Mouse (Mus musculus): ENCODE results near the gene Rita1. TPM values are rescaled to one million over a fixed set of nuclear protein-coding genes. Genes with fewer than 3 reads are reported as not detected.

Rita1 gene
- polyA plus RNA-seq, 1 experiment from 2014 or later = 12.8 TPM

DNA sequence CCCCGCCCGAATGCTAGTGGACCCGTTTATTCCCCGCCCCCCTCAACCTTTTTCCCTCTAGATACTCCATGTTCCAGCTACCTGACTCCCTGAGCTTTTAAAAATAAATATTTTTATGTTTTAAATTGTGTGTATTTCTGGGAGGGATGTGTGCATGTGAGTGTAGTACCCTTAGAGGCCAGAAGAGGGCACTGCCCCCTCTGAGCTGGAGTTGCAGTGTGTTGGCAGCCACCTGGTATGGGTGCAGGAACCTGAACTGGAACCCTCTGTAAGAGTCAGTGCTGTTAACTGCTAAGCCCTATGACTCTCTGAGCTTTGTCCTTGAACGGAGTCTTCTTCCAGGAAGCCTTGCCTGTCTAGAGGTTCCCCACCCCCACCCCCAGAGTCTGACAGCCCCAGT lies 19.5 kb upstream of the Rita1 start:
- WGBS = 90% methylated on average over 5 of the region's 5 CpGs
- Histone ChIP-seq H3K9me3 (ENCODE audit: control insufficient read depth, low read length) (no peaks in the 10 kb centered on the region), H3K9ac (ENCODE audit: low read depth, low read length) (no peak overlapping the region), H3K36me3 (ENCODE audit: control insufficient read depth, insufficient read depth, low read length) (0 out of 2 replicates have a peak, but pooled peaks cover 6% of the 10 kb centered on the region), H3K27ac (ENCODE audit: low read length) (no peak overlapping the region), H3K4me2 (ENCODE audit: low read depth, low read length) (no peak overlapping the region), H3K27me3 (replicated peaks; ENCODE audit: control insufficient read depth, insufficient read depth, low read length) (0 out of 2 replicates have a peak, but pooled peaks cover 7% of the 10 kb centered on the region), H3K4me1 (ENCODE audit: control insufficient read depth, insufficient read depth, low read length) (peaks cover 7% of the 10 kb centered on the region; the same call in 1 of the 2 replicates), H3K4me3 (ENCODE audit: low read length) (no peak overlapping the region)
- ATAC-seq = no peak

GRCm38 (mm10) chr5:120631128-120631527 lies 18.7 kb upstream of the Rita1 start:
- 0 out of 2 replicates have a peak, but pooled peaks cover 7% of the 10 kb centered on the region for H3K27me3 ChIP-seq (replicated peaks; ENCODE audit: control insufficient read depth, insufficient read depth, low read length)
- ATAC-seq = no peak
- 0 out of 2 replicates have a peak, but pooled peaks cover 14% of the 10 kb centered on the region for H3K36me3 ChIP-seq (ENCODE audit: control insufficient read depth, insufficient read depth, low read length)
- H3K9me3 ChIP-seq (ENCODE audit: control insufficient read depth, low read length) = no peaks in the 10 kb centered on the region
- peaks cover 7% of the 10 kb centered on the region; the same call in 1 of the 2 replicates for H3K4me1 ChIP-seq (ENCODE audit: control insufficient read depth, insufficient read depth, low read length)
- H3K4me3 ChIP-seq (ENCODE audit: low read length) = no peak overlapping the region
- 0 out of 2 replicates have a peak overlapping the region, but pooled peaks have one; percentile 29 for H3K9ac ChIP-seq (ENCODE audit: low read depth, low read length)
- H3K27ac ChIP-seq (ENCODE audit: low read length) = no peak overlapping the region
- peak overlapping the region; percentile 27; the same call in 1 of the 2 replicates for H3K4me2 ChIP-seq (ENCODE audit: low read depth, low read length)
- WGBS = 4% methylated on average over 29 of the region's 29 CpGs

DNA sequence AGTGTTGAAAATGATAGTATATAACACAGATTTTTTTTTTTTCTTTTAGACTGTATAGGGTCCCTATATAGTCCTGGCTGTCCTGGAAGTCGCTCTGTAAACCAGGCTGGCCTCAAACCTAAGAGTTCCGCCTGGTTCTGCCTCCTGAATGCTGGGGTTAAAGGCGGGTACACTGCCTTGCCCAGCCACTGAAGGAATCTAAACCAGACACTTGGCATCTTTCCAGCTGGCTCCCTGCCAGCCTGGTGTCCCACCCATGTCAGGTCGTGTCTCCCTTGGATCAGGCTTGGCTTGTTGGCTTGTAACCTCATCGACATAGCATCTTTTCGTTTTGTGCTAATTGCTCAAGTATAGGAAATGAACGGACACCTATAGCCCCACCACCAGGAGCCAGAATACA lies 16.2 kb upstream of the Rita1 start:
- Histone ChIP-seq H3K9me3 (ENCODE audit: control insufficient read depth, low read length) (no peaks in the 10 kb centered on the region), H3K27me3 (replicated peaks; ENCODE audit: control insufficient read depth, insufficient read depth, low read length) (0 out of 2 replicates have a peak, but pooled peaks cover 7% of the 10 kb centered on the region), H3K4me1 (ENCODE audit: control insufficient read depth, insufficient read depth, low read length) (peaks cover 7% of the 10 kb centered on the region; the same call in 1 of the 2 replicates), H3K4me3 (ENCODE audit: low read length) (no peak overlapping the region), H3K27ac (ENCODE audit: low read length) (no peak overlapping the region), H3K9ac (ENCODE audit: low read depth, low read length) (no peak overlapping the region), H3K4me2 (ENCODE audit: low read depth, low read length) (no peak overlapping the region), H3K36me3 (ENCODE audit: control insufficient read depth, insufficient read depth, low read length) (peaks cover 31% of the 10 kb centered on the region)
- 52% methylated on average over 7 of the region's 7 CpGs for WGBS
- ATAC-seq = peak; percentile 32

- H3K9ac ChIP-seq (ENCODE audit: low read depth, low read length) = no peak overlapping the region
- no peak overlapping the region for H3K4me3 ChIP-seq (ENCODE audit: low read length)
- H3K27ac ChIP-seq (ENCODE audit: low read length) = no peak overlapping the region
- no peak for ATAC-seq
- WGBS = 90% methylated on average over 15 of the region's 15 CpGs
- no peaks in the 10 kb centered on the region for H3K9me3 ChIP-seq (ENCODE audit: control insufficient read depth, low read length)
- H3K4me2 ChIP-seq (ENCODE audit: low read depth, low read length) = no peak overlapping the region
- peaks cover 7% of the 10 kb centered on the region; the same call in 1 of the 2 replicates for H3K4me1 ChIP-seq (ENCODE audit: control insufficient read depth, insufficient read depth, low read length)
- 0 out of 2 replicates have a peak, but pooled peaks cover 7% of the 10 kb centered on the region for H3K27me3 ChIP-seq (replicated peaks; ENCODE audit: control insufficient read depth, insufficient read depth, low read length)
- H3K36me3 ChIP-seq (ENCODE audit: control insufficient read depth, insufficient read depth, low read length) = peaks cover 34% of the 10 kb centered on the region
Measured at GRCm38 (mm10) chr5:120627515-120628300, 15.3 kb upstream of the Rita1 start.

DNA sequence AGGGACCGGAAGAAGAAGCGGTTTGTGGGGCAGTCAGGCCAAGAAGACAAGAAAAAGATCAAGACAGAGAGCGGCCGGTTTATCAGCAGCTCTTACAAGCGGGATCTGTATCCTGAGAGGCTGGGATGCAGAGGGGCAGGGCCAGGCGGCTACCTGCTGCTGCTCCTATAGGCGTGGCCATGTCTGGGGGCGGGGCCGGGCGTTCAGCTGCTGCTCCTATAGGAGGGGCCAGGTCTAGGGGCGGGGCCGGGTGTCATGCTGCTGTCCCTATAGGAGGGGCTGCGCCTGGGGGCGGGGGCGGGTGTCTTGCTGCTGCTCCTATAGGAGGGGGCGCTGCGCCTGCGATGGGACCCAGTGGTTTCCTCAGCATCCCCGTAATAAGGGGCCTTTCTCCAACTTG lies 14.0 kb upstream of the Rita1 start:
- H3K9ac ChIP-seq (ENCODE audit: low read depth, low read length) = no peak overlapping the region
- no peak overlapping the region for H3K4me2 ChIP-seq (ENCODE audit: low read depth, low read length)
- no peaks in the 10 kb centered on the region for H3K9me3 ChIP-seq (ENCODE audit: control insufficient read depth, low read length)
- H3K27ac ChIP-seq (ENCODE audit: low read length) = no peak overlapping the region
- H3K4me1 ChIP-seq (ENCODE audit: control insufficient read depth, insufficient read depth, low read length) = peaks cover 7% of the 10 kb centered on the region; the same call in 1 of the 2 replicates
- 0 out of 2 replicates have a peak, but pooled peaks cover 7% of the 10 kb centered on the region for H3K27me3 ChIP-seq (replicated peaks; ENCODE audit: control insufficient read depth, insufficient read depth, low read length)
- 39% methylated on average over 19 of the region's 19 CpGs for WGBS
- H3K4me3 ChIP-seq (ENCODE audit: low read length) = no peak overlapping the region
- ATAC-seq = peak; percentile 58
- H3K36me3 ChIP-seq (ENCODE audit: control insufficient read depth, insufficient read depth, low read length) = peaks cover 45% of the 10 kb centered on the region

DNA sequence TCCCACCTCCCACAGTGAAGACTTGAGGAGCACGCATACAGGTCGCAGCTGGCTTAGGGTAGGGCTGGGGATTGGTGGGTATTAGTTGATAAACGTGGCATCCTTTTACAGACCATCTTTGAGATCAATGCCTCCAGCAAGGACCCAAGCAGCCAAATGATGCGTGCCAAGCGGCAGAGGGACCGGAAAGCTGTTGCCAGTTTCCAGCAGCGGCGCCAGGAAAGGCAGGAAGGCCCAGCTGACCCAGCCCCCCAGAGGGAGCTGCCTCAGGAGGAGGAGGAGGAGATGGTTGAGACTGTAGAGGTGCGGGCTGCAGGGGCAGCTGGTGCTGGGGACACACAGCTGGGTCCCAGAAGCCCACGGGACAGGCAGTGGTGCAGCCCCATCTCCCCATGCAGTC lies 12.0 kb upstream of the Rita1 start:
- Histone ChIP-seq H3K4me2 (ENCODE audit: low read depth, low read length) (no peak overlapping the region), H3K4me1 (ENCODE audit: control insufficient read depth, insufficient read depth, low read length) (peaks cover 7% of the 10 kb centered on the region; the same call in 1 of the 2 replicates), H3K9me3 (ENCODE audit: control insufficient read depth, low read length) (no peaks in the 10 kb centered on the region), H3K36me3 (ENCODE audit: control insufficient read depth, insufficient read depth, low read length) (peaks cover 49% of the 10 kb centered on the region), H3K27ac (ENCODE audit: low read length) (no peak overlapping the region), H3K9ac (ENCODE audit: low read depth, low read length) (no peak overlapping the region), H3K27me3 (replicated peaks; ENCODE audit: control insufficient read depth, insufficient read depth, low read length) (no peaks in the 10 kb centered on the region), H3K4me3 (ENCODE audit: low read length) (no peak overlapping the region)
- no peak for ATAC-seq
- WGBS = 93% methylated on average over 10 of the region's 10 CpGs

DNA sequence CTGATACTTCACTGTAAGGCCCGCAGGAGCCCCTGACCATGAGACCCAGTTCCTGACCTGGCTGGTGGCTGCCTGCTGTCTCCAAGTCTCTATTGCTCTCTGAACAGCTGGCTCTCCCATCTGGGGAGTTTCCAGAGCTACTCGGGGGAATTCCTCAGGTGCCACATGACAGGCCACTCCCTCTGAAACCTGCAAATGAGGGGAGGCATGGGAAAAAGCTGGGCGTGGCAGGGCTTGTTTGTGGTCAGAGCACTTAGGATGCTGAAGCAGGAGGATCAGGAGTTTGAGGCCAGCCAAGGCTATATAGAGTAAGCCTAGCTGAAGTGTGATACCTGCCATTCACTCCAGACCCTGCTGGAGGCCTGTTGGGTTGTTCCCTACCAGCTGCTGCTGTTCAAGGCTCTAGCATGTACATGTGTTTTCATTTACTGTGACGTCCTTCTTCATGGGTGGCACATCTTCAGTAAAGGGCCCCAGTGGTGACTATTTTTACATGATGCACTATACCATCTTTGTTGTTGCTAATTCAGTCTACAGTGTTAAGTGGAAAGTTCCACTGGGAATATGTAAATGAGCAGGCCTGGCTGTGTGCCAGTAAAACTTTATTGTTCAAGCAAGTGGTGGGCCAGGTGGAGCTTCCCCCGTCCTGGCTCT lies 9.9 kb upstream of the Rita1 start:
- no peak overlapping the region for H3K4me3 ChIP-seq (ENCODE audit: low read length)
- no peak for ATAC-seq
- H3K27me3 ChIP-seq (replicated peaks; ENCODE audit: control insufficient read depth, insufficient read depth, low read length) = no peaks in the 10 kb centered on the region
- WGBS = 64% methylated on average over 5 of the region's 5 CpGs
- H3K36me3 ChIP-seq (ENCODE audit: control insufficient read depth, insufficient read depth, low read length) = peaks cover 58% of the 10 kb centered on the region
- no peaks in the 10 kb centered on the region for H3K4me1 ChIP-seq (ENCODE audit: control insufficient read depth, insufficient read depth, low read length)
- H3K27ac ChIP-seq (ENCODE audit: low read length) = no peak overlapping the region
- no peak overlapping the region for H3K4me2 ChIP-seq (ENCODE audit: low read depth, low read length)
- no peak overlapping the region for H3K9ac ChIP-seq (ENCODE audit: low read depth, low read length)
- H3K9me3 ChIP-seq (ENCODE audit: control insufficient read depth, low read length) = no peaks in the 10 kb centered on the region

- Histone ChIP-seq H3K4me3 (ENCODE audit: low read length) (no peak overlapping the region), H3K4me1 (ENCODE audit: control insufficient read depth, insufficient read depth, low read length) (no peaks in the 10 kb centered on the region), H3K27ac (ENCODE audit: low read length) (no peak overlapping the region), H3K4me2 (ENCODE audit: low read depth, low read length) (no peak overlapping the region), H3K27me3 (replicated peaks; ENCODE audit: control insufficient read depth, insufficient read depth, low read length) (no peaks in the 10 kb centered on the region), H3K9me3 (ENCODE audit: control insufficient read depth, low read length) (no peaks in the 10 kb centered on the region), H3K9ac (ENCODE audit: low read depth, low read length) (no peak overlapping the region), H3K36me3 (ENCODE audit: control insufficient read depth, insufficient read depth, low read length) (peaks cover 58% of the 10 kb centered on the region)
- 90% methylated on average over 10 of the region's 10 CpGs for WGBS
- ATAC-seq = no peak
Measured at GRCm38 (mm10) chr5:120621846-120622197, 9.4 kb upstream of the Rita1 start.

- H3K36me3 ChIP-seq (ENCODE audit: control insufficient read depth, insufficient read depth, low read length) = peaks cover 53% of the 10 kb centered on the region
- WGBS = 91% methylated on average over 23 of the region's 23 CpGs
- no peak overlapping the region for H3K27ac ChIP-seq (ENCODE audit: low read length)
- no peaks in the 10 kb centered on the region for H3K4me1 ChIP-seq (ENCODE audit: control insufficient read depth, insufficient read depth, low read length)
- H3K4me3 ChIP-seq (ENCODE audit: low read length) = no peak overlapping the region
- H3K4me2 ChIP-seq (ENCODE audit: low read depth, low read length) = no peak overlapping the region
- ATAC-seq = no peak
- no peaks in the 10 kb centered on the region; the same call in 1 of the 2 replicates for H3K9me3 ChIP-seq (ENCODE audit: control insufficient read depth, low read length)
- H3K27me3 ChIP-seq (replicated peaks; ENCODE audit: control insufficient read depth, insufficient read depth, low read length) = no peaks in the 10 kb centered on the region
- no peak overlapping the region for H3K9ac ChIP-seq (ENCODE audit: low read depth, low read length)
Measured at GRCm38 (mm10) chr5:120621078-120621765, 8.8 kb upstream of the Rita1 start.

Data from intestine, embryonic 16.5 days (tissue).